Mouse (Mus musculus) intestine, embryonic 16.5 days (tissue): ENCODE measurements around the gene Tmx4. TPM values are rescaled to one million over a fixed set of nuclear protein-coding genes. Genes with fewer than 3 reads are reported as not detected.

Experiments
- ATAC-seq: fragments of 200-750 bp; cut with Nextera tagmentation; 2 replicates; pipeline ENCODE4 v1.8.0; 2017; ENCODE audit warnings: moderate TSS enrichment, moderate library complexity
- H3K27ac ChIP-seq: fragments of 300-500 bp; sonication (generic); 2 replicates; pipeline ENCODE4 v1.5.1; 2014; ENCODE audit warnings: mild to moderate bottlenecking, low read length
- H3K27me3 ChIP-seq: fragments of 300-500 bp; sonication (generic); replicated peaks from 2 replicates; pipeline ENCODE4 v1.6.1; 2014; ENCODE audit warnings: low read length, control low read depth, mixed read lengths; ENCODE audit not compliant: control insufficient read depth, insufficient read depth
- H3K36me3 ChIP-seq: fragments of 300-500 bp; sonication (generic); 2 replicates; pipeline ENCODE4 v1.6.1; 2014; ENCODE audit warnings: low read length, control low read depth; ENCODE audit not compliant: control insufficient read depth, insufficient read depth
- H3K4me1 ChIP-seq: fragments of 300-500 bp; sonication (generic); 2 replicates; pipeline ENCODE4 v1.6.1; 2014; ENCODE audit warnings: low read length, control low read depth, mixed read lengths; ENCODE audit not compliant: control insufficient read depth, insufficient read depth
- H3K4me2 ChIP-seq: fragments of 300-500 bp; sonication (generic); 2 replicates; pipeline ENCODE4 v1.6.1; 2014; ENCODE audit warnings: low read depth, low read length, control low read depth
- H3K4me3 ChIP-seq: fragments of 300-500 bp; sonication (generic); 2 replicates; pipeline ENCODE4 v1.5.1; 2014; ENCODE audit warnings: mild to moderate bottlenecking, low read length
- H3K9ac ChIP-seq: fragments of 300-500 bp; sonication (generic); 2 replicates; pipeline ENCODE4 v1.6.1; 2014; ENCODE audit warnings: low read depth, low read length
- H3K9me3 ChIP-seq: fragments of 300-500 bp; sonication (generic); 2 replicates; pipeline ENCODE4 v1.6.1; 2016; ENCODE audit warnings: low read length, control low read depth; ENCODE audit not compliant: control insufficient read depth
- WGBS: fragments of 180-500 bp; shearing (Covaris S2); extraction: QIAGEN DNeasy Blood & Tissue Kit; methylation state at CpG from one replicate; pipeline ENCODE4 v1.1.7; 2014; 5-methylcytosine and 5-hydroxymethylcytosine counted together
- polyA plus RNA-seq: library from polyadenylated mRNA; unstranded; fragments of >200 nt; fragmentation: Nextera tagmentation; extraction: Ambion mirVana; gene quantifications from 2 replicates; pipeline ENCODE4 v1.2.1, GENCODE M21; 2015

Tmx4 gene
- 9.7 and 10.7 TPM in 2 replicates for polyA plus RNA-seq

- peaks cover 6% of the 10 kb centered on the region for H3K4me1 ChIP-seq
- WGBS: under 1% methylated on average over 57 of the region's 57 CpGs
- peak within 1 kb of the TSS; percentile 89 for H3K9ac ChIP-seq
- H3K4me3 ChIP-seq: peak within 1 kb of the TSS; percentile 91
- no peaks in the 10 kb centered on the region for H3K36me3 ChIP-seq
- H3K9me3 ChIP-seq: no peaks in the 10 kb centered on the region
- H3K27me3 ChIP-seq: no peaks in the 10 kb centered on the region
- peak within 1 kb of the TSS; percentile 98 for H3K27ac ChIP-seq
- peak; percentile 100 for ATAC-seq
- H3K4me2 ChIP-seq: peak within 1 kb of the TSS; percentile 77
Observed at GRCm38 (mm10) chr2:134643514-134644300, at the start of gene Tmx4. Tmx4 (minus strand) TSS chr2:134644145.

- whole genome bisulfite sequencing: 66% methylated on average over 1 of the region's 1 CpGs
- Histone ChIP-seq H3K9ac (no peak overlapping the region), H3K9me3 (no peaks in the 10 kb centered on the region), H3K27me3 (no peaks in the 10 kb centered on the region), H3K4me2 (no peak overlapping the region), H3K27ac (no peak overlapping the region), H3K4me3 (no peak overlapping the region), H3K4me1 (no peaks in the 10 kb centered on the region), H3K36me3 (no peaks in the 10 kb centered on the region)
- ATAC-seq: no peak
Observed at GRCm38 (mm10) chr2:134692125-134692524, 48.2 kb upstream of the Tmx4 start.

- 79% methylated on average over 7 of the region's 7 CpGs for WGBS
- Histone ChIP-seq H3K9me3 (no peaks in the 10 kb centered on the region), H3K4me3 (no peak overlapping the region), H3K9ac (no peak overlapping the region), H3K4me1 (no peaks in the 10 kb centered on the region), H3K36me3 (no peaks in the 10 kb centered on the region), H3K4me2 (no peak overlapping the region), H3K27ac (no peak overlapping the region), H3K27me3 (no peaks in the 10 kb centered on the region)
- ATAC-seq: no peak
Observed at GRCm38 (mm10) chr2:134691055-134691454, 47.1 kb upstream of the Tmx4 start.

- WGBS: 63% methylated on average over 3 of the region's 3 CpGs
- ATAC-seq: no peak
- Histone ChIP-seq H3K27me3 (no peaks in the 10 kb centered on the region), H3K4me1 (no peaks in the 10 kb centered on the region), H3K9me3 (no peaks in the 10 kb centered on the region), H3K36me3 (no peaks in the 10 kb centered on the region), H3K4me3 (no peak overlapping the region), H3K9ac (no peak overlapping the region), H3K4me2 (no peak overlapping the region), H3K27ac (no peak overlapping the region)
Observed at GRCm38 (mm10) chr2:134682326-134682725, 38.4 kb upstream of the Tmx4 start.

- Histone ChIP-seq H3K4me3 (no peak overlapping the region), H3K9me3 (no peaks in the 10 kb centered on the region), H3K9ac (no peak overlapping the region), H3K4me2 (no peak overlapping the region), H3K36me3 (no peaks in the 10 kb centered on the region), H3K27me3 (no peaks in the 10 kb centered on the region), H3K27ac (no peak overlapping the region), H3K4me1 (no peaks in the 10 kb centered on the region)
- ATAC-seq: no peak
- 27% methylated on average over 9 of the region's 9 CpGs for WGBS
Observed at GRCm38 (mm10) chr2:134681271-134681961, 37.5 kb upstream of the Tmx4 start.

- H3K4me1 ChIP-seq: no peaks in the 10 kb centered on the region
- no peaks in the 10 kb centered on the region for H3K27me3 ChIP-seq
- WGBS: 56% methylated on average over 3 of the region's 3 CpGs
- no peak overlapping the region for H3K27ac ChIP-seq
- H3K4me3 ChIP-seq: no peak overlapping the region
- H3K9me3 ChIP-seq: no peaks in the 10 kb centered on the region
- H3K36me3 ChIP-seq: no peaks in the 10 kb centered on the region
- H3K9ac ChIP-seq: no peak overlapping the region
- ATAC-seq: no peak
- H3K4me2 ChIP-seq: no peak overlapping the region
Observed at GRCm38 (mm10) chr2:134679567-134679966, 35.6 kb upstream of the Tmx4 start.

GRCm38 (mm10) chr2:134675465-134675864 lies 31.5 kb upstream of the Tmx4 start:
- Histone ChIP-seq H3K27me3 (no peaks in the 10 kb centered on the region), H3K27ac (no peak overlapping the region), H3K9ac (no peak overlapping the region), H3K36me3 (no peaks in the 10 kb centered on the region), H3K4me2 (no peak overlapping the region), H3K9me3 (no peaks in the 10 kb centered on the region), H3K4me1 (no peaks in the 10 kb centered on the region), H3K4me3 (no peak overlapping the region)
- WGBS: 77% methylated on average over 1 of the region's 1 CpGs
- ATAC-seq: no peak

- no peaks in the 10 kb centered on the region for H3K4me1 ChIP-seq
- no peak overlapping the region for H3K27ac ChIP-seq
- H3K27me3 ChIP-seq: no peaks in the 10 kb centered on the region
- H3K9ac ChIP-seq: no peak overlapping the region
- WGBS: 75% methylated on average over 5 of the region's 5 CpGs
- no peaks in the 10 kb centered on the region for H3K9me3 ChIP-seq
- H3K4me2 ChIP-seq: no peak overlapping the region
- H3K36me3 ChIP-seq: no peaks in the 10 kb centered on the region
- H3K4me3 ChIP-seq: no peak overlapping the region
- no peak for ATAC-seq
Observed at GRCm38 (mm10) chr2:134673604-134674003, 29.7 kb upstream of the Tmx4 start.

- ATAC-seq: no peak
- Histone ChIP-seq H3K9ac (no peak overlapping the region), H3K36me3 (no peaks in the 10 kb centered on the region), H3K4me1 (no peaks in the 10 kb centered on the region), H3K9me3 (no peaks in the 10 kb centered on the region), H3K4me2 (no peak overlapping the region), H3K27ac (no peak overlapping the region), H3K27me3 (no peaks in the 10 kb centered on the region), H3K4me3 (no peak overlapping the region)
- 23% methylated on average over 4 of the region's 4 CpGs for WGBS
Observed at GRCm38 (mm10) chr2:134656477-134656876, 12.5 kb upstream of the Tmx4 start.
